Mouse (Mus musculus): Measurements from ENCODE around the gene Timp4. TPM values are rescaled to one million over a fixed set of nuclear protein-coding genes. Genes with fewer than 3 reads are reported as not detected.

Gene Timp4
- total RNA-seq, 2 experiments from 2014 or later = 1.3 to 2.2 TPM

GRCm38 (mm10) chr6:115251531-115251985 lies 447 bp downstream of the Timp4 start:
- peak; percentile 50 for DNase-seq

GRCm38 (mm10) chr6:115245500-115246058 lies 6.4 kb downstream of the Timp4 start:
- DNase-seq = no peak

GRCm38 (mm10) chr6:115244222-115244621 lies 7.8 kb downstream of the Timp4 start:
- no peak for DNase-seq

- DNase-seq = peak; percentile 3
These were observed 10.1 kb downstream of the Timp4 start for GRCm38 (mm10) chr6:115241939-115242338.

GRCm38 (mm10) chr6:115241131-115241699 lies 10.8 kb downstream of the Timp4 start:
- DNase-seq = peak; percentile 14

GRCm38 (mm10) chr6:115240431-115240830 lies 11.6 kb downstream of the Timp4 start:
- DNase-seq = peak; percentile 12

- DNase-seq = no peak
These were observed 12.7 kb downstream of the Timp4 start for GRCm38 (mm10) chr6:115239335-115239734.

GRCm38 (mm10) chr6:115238031-115239027 lies 13.7 kb downstream of the Timp4 start:
- no peak for DNase-seq

- no peak for DNase-seq
These were observed 19.4 kb downstream of the Timp4 start for GRCm38 (mm10) chr6:115232562-115232961.

GRCm38 (mm10) chr6:115231836-115232235 lies 20.2 kb downstream of the Timp4 start:
- DNase-seq = no peak

GRCm38 (mm10) chr6:115230557-115230956 lies 21.4 kb downstream of the Timp4 start:
- DNase-seq = no peak

GRCm38 (mm10) chr6:115227529-115227928 lies 24.5 kb downstream of the Timp4 start:
- DNase-seq = peak; percentile 85

- no peak for DNase-seq
These were observed 25.0 kb downstream of the Timp4 start, which contains the start of gene Gm17482 for GRCm38 (mm10) chr6:115227043-115227442. TSS of gene Gm17482 (plus strand) at chr6:115227343.

GRCm38 (mm10) chr6:115225519-115225918 lies 26.5 kb downstream of the Timp4 start:
- no peak for DNase-seq

GRCm38 (mm10) chr6:115221215-115221641 lies 30.8 kb downstream of the Timp4 start:
- DNase-seq = no peak

GRCm38 (mm10) chr6:115213129-115213528 lies 38.9 kb downstream of the Timp4 start:
- DNase-seq = no peak

GRCm38 (mm10) chr6:115212132-115212903 lies 39.7 kb downstream of the Timp4 start:
- no peak for DNase-seq

GRCm38 (mm10) chr6:115210820-115211219 lies 41.2 kb downstream of the Timp4 start:
- DNase-seq = no peak

GRCm38 (mm10) chr6:115210187-115210586 lies 41.8 kb downstream of the Timp4 start:
- DNase-seq = no peak

- DNase-seq = no peak
These were observed 49.0 kb downstream of the Timp4 start for GRCm38 (mm10) chr6:115203029-115203428.

GRCm38 (mm10) chr6:115200753-115201152 lies 51.3 kb downstream of the Timp4 start:
- no peak for DNase-seq

Data from heart, postnatal 4 days (tissue).